Mouse (Mus musculus) CH12.LX (cell line): ENCODE measurements around the gene Dennd1a.

Experiments
- CTCF ChIP-seq, 2 experiments: IDR thresholded peaks in 1 of 2; conservative IDR thresholded peaks in 1 of 2; 2 replicates each; pipeline ENCODE4 v1.5.1; 2011 to 2012; ENCODE audit warnings: low read depth in 2 of 2, low read length in 2 of 2, improper control_type of control experiment in 1 of 2, inconsistent platforms in 1 of 2, mild to moderate bottlenecking in 1 of 2, moderate library complexity in 1 of 2
- E2F4 ChIP-seq: IDR thresholded peaks from 2 replicates; pipeline ENCODE4 v1.6.1; 2011; ENCODE audit warnings: low read depth, low read length, improper control_type of control experiment; ENCODE audit not compliant: insufficient replicate concordance
- MAZ ChIP-seq: IDR thresholded peaks from 2 replicates; pipeline ENCODE4 v1.6.1; 2012; ENCODE audit warnings: low read depth, mild to moderate bottlenecking, inconsistent platforms, low read length, improper control_type of control experiment, moderate library complexity
- MXI1 ChIP-seq: IDR thresholded peaks from 2 replicates; pipeline ENCODE4 v1.6.1; 2011; ENCODE audit warnings: mild to moderate bottlenecking, low read depth, low read length, improper control_type of control experiment
- POLR2A ChIP-seq: IDR thresholded peaks from 2 replicates; pipeline ENCODE4 v1.6.1; 2011; ENCODE audit warnings: low read depth, mild to moderate bottlenecking, improper control_type of control experiment, low read length
- RCOR1 ChIP-seq: conservative IDR thresholded peaks from 2 replicates; pipeline ENCODE4 v1.6.1; 2012; ENCODE audit warnings: low read depth, mild to moderate bottlenecking, inconsistent platforms, low read length, improper control_type of control experiment
- UBTF ChIP-seq: IDR thresholded peaks from 2 replicates; pipeline ENCODE4 v1.6.1; 2012; ENCODE audit warnings: low read depth, mild to moderate bottlenecking, inconsistent platforms, low read length, improper control_type of control experiment, moderate library complexity

GRCm38 (mm10) chr2:37985690-37986222, 301.4 kb downstream of the Dennd1a start:
- TF ChIP-seq MXI1 = no peak
- TF ChIP-seq CTCF (conservative IDR thresholded peaks at IDR 0.05 in 1 of 2, IDR thresholded peaks at IDR 0.05 in 1 of 2; ENCODE audit: low read depth in 2 of 2, low read length in 2 of 2) = no peak
- TF ChIP-seq UBTF = no peak
- TF ChIP-seq MAZ = no peak
- TF ChIP-seq POLR2A = no peak
- TF ChIP-seq E2F4 = no peak
- no peak for TF ChIP-seq RCOR1
